Mouse (Mus musculus): ENCODE results near the gene Sdhd. TPM values are rescaled to one million over a fixed set of nuclear protein-coding genes. Genes with fewer than 3 reads are reported as not detected.

The Sdhd gene
- polyA plus RNA-seq, 1 experiment from 2014 or later = 259 TPM

DNA sequence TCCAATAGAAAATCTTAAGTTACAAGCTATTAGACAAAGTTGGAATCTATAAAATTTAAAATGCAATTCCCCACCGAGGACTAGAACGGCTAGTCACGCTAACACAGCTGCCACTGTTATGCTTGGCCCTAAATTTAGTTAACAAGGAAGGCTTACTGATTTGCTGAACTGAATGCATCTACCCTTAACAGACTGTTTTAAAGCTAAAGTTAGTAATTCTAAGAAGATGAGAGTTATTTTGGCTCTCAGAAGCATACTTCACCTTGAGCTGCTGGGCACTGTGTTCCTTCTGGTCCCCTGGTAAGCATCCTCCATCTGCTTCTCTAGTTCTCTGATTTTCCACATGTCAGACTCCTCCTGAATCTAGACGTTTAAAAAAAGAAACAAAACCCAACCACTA is 8.5 kb upstream of the Sdhd start:
- Histone ChIP-seq H3K36me3 (peaks cover 78% of the 10 kb centered on the region), H3K27ac (no peak overlapping the region), H3K4me1 (replicated peaks) (peaks cover 9% of the 10 kb centered on the region), H3K27me3 (no peaks in the 10 kb centered on the region), H3K4me3 (replicated peaks) (no peak overlapping the region), H3K9ac (replicated peaks) (no peak overlapping the region), H3K4me2 (no peak overlapping the region), H3K9me3 (no peaks in the 10 kb centered on the region)
- no peak for ATAC-seq (ENCODE audit: insufficient number of reproducible peaks, insufficient read depth, low FRiP score, low TSS enrichment, low read depth)
- 87% methylated on average over 4 of the region's 4 CpGs for WGBS

DNA sequence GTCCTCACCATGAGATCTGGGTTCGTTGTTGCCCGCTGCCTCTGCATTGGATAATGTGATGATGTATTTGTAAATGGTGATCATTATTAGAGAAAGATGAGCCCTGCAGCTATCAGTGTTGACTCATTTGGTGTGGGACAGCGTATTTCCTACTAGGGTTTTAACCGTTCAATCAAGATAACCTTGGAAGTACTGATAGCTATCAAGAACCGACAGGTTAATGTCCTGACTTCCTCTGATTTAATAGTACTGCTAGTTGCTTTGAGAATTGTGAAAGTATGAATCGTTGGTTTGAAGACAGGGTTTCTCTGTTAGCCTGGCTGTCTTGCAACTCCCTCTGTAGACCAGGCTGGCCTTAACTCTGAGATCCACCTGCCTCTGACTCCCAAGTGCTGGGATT is 726 bp upstream of the Sdhd start:
- Histone ChIP-seq H3K27ac (peak overlapping the region; percentile 91; the same call in 1 of the 2 replicates), H3K4me1 (replicated peaks) (peaks cover 27% of the 10 kb centered on the region), H3K36me3 (peaks cover 51% of the 10 kb centered on the region), H3K4me2 (peak overlapping the region; percentile 80), H3K27me3 (no peaks in the 10 kb centered on the region), H3K4me3 (replicated peaks) (peak overlapping the region; percentile 89), H3K9ac (replicated peaks) (peak overlapping the region; percentile 83), H3K9me3 (no peaks in the 10 kb centered on the region)
- peak; percentile 7; the same call in 1 of the 2 replicates for ATAC-seq (ENCODE audit: insufficient number of reproducible peaks, insufficient read depth, low FRiP score, low TSS enrichment, low read depth)
- 4% methylated on average over 6 of the region's 6 CpGs for WGBS

DNA sequence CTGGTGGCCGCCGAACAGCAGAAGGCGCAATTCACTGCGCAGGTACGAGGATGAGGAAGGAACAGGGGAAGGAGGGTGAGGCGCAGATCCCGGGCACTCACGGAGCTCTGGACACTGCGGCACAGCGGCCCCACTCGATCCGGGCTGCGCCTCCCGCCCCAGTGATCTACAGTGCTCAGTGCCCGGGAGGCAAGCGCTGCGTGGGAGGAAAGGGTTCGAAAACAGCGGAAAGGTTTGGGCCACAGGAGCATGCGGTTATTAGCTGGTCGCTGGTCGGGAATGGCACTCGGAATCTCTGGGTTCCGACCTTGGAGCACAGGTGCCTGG is 349 bp upstream of the Sdhd start:
- Histone ChIP-seq H3K36me3 (peaks cover 52% of the 10 kb centered on the region), H3K9me3 (no peaks in the 10 kb centered on the region), H3K4me3 (replicated peaks) (peak overlapping the region; percentile 89)

DNA sequence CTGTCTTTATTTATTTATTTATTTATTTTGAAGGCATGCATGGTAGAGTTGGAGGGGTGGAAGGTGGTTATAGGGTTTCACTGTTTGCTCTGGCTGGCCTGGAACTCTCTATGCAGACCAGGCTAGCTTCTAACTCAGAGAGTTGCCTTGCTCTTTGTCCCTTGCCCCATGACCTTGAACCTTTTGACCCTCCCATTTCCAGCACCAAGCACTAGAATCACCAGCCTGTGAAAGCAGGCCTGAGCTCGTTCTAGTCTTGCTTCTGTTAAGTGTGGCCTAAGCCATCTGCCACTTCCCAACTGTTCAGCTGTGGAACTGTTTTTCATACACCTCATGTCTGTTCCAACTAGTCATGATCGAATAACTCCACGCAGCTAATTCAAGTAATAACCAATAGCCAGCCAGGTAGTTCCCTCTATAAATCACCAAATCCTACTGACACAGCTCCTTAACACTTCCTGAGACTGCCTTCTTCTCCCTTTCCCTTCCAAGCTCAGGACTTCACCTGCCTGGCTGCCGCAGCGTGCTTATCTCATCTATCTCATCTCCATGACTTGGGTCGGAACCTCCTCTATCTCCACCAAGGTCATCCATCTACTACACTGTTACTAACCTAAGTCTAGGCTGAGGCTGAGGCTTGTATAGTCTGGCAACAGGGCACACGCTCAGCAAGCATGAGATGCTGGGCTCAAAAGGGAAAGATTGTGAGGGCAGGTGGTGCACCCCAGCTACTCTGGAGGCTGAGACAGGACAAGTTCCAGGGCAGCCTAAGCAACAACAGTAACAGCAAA is 1.4 kb downstream of the Sdhd start:
- Histone ChIP-seq H3K9me3 (no peaks in the 10 kb centered on the region), H3K27ac (no peak overlapping the region), H3K4me3 (replicated peaks) (peak overlapping the region; percentile 89), H3K4me2 (peak overlapping the region; percentile 80), H3K36me3 (peaks cover 54% of the 10 kb centered on the region), H3K9ac (replicated peaks) (peak overlapping the region; percentile 83), H3K4me1 (replicated peaks) (peaks cover 27% of the 10 kb centered on the region), H3K27me3 (no peaks in the 10 kb centered on the region)
- WGBS = 85% methylated on average over 7 of the region's 7 CpGs
- no peak for ATAC-seq (ENCODE audit: insufficient number of reproducible peaks, insufficient read depth, low FRiP score, low TSS enrichment, low read depth)

More for the DNA sequence above, 349 bp upstream of the Sdhd start:
- ATAC-seq (ENCODE audit: insufficient number of reproducible peaks, insufficient read depth, low FRiP score, low TSS enrichment, low read depth) = peak; percentile 91
- Histone ChIP-seq H3K27me3 (no peaks in the 10 kb centered on the region), H3K9ac (replicated peaks) (peak overlapping the region; percentile 83), H3K4me1 (replicated peaks) (peaks cover 27% of the 10 kb centered on the region), H3K4me2 (peak overlapping the region; percentile 80), H3K27ac (peak overlapping the region; percentile 91)
- whole genome bisulfite sequencing = under 1% methylated on average over 24 of the region's 24 CpGs

DNA sequence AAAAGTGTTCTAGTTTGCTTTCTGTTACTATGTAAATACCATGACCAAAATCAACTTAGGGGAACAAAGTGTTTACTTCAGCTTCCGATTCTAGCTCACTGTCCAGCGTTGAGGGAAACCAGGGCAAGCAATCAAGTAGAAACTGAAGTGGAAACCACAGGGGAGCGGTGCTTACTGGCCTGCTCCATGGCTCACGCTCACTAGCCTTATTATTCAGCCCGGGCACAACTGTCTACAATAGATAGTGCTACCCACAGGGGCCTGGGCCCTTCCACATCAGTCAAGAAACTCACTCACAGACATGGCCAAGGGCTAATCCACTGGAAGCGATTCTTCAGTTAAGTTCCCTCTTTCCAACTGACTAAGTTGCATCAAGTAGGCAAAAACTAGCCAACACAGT is 2.1 kb downstream of the Sdhd start:
- Histone ChIP-seq H3K9ac (replicated peaks) (no peak overlapping the region), H3K36me3 (peaks cover 54% of the 10 kb centered on the region), H3K4me2 (no peak overlapping the region), H3K27ac (no peak overlapping the region), H3K4me3 (replicated peaks) (no peak overlapping the region), H3K4me1 (replicated peaks) (peaks cover 27% of the 10 kb centered on the region), H3K27me3 (no peaks in the 10 kb centered on the region), H3K9me3 (no peaks in the 10 kb centered on the region)
- ATAC-seq (ENCODE audit: insufficient number of reproducible peaks, insufficient read depth, low FRiP score, low TSS enrichment, low read depth) = no peak
- 90% methylated on average over 6 of the region's 6 CpGs for whole genome bisulfite sequencing

DNA sequence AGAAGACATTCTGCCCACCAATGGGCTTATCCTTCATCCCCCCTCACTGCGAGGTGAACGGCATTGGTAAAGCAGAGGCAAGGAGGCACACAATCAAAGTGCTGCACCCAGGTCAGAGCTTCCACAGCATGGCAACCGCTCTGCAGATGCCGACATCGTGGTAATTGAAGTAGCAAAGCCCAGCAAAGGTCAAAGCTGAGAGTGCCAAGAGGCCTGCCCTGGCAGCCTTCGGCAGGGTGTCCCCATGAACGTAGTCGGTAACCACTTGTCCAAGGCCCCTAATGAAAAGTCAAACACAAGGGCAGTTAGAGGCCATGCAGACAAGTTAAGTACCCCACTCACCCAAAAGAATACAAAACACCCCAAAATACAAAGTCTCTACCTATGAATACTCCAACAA is 6.6 kb downstream of the Sdhd start:
- ATAC-seq (ENCODE audit: insufficient number of reproducible peaks, insufficient read depth, low FRiP score, low TSS enrichment, low read depth) = no peak
- H3K4me3 ChIP-seq (replicated peaks) = no peak overlapping the region
- H3K4me1 ChIP-seq (replicated peaks) = peaks cover 8% of the 10 kb centered on the region
- no peaks in the 10 kb centered on the region for H3K27me3 ChIP-seq
- peaks cover 59% of the 10 kb centered on the region for H3K36me3 ChIP-seq
- no peak overlapping the region for H3K4me2 ChIP-seq
- no peak overlapping the region for H3K27ac ChIP-seq
- 96% methylated on average over 8 of the region's 8 CpGs for WGBS
- H3K9me3 ChIP-seq = no peaks in the 10 kb centered on the region
- H3K9ac ChIP-seq (replicated peaks) = no peak overlapping the region

DNA sequence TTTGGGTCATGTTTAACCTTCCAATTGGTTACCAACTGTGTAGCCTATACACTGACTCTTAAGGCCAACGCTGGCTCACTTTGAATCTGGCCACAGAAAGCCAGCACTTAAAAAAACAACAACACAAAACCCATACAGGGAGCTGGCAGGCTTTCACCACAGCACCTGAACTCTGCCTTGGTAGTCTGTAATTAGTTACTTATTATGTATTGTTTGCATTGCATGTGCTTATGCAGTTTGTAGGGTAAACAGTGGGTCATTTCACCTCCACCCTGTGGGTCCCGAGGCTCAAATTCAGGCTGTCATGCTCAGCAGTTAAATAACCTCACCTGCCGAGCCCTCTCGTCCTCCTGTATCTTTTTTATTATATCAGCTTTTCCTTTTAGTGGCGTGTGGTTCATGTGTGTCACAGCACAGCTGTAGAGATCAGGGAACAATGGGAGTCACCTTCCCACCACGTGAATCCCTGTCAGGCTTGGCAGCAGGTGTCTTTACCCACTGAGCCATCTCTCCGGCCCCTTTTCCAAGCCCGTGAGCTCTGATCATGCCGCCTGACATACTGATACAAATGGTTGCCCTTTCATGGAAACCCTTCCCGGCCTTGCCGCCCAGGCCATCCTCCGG is 8.7 kb downstream of the Sdhd start:
- WGBS = 79% methylated on average over 12 of the region's 12 CpGs
- Histone ChIP-seq H3K4me2 (no peak overlapping the region), H3K27ac (no peak overlapping the region), H3K4me3 (replicated peaks) (no peak overlapping the region), H3K36me3 (peaks cover 53% of the 10 kb centered on the region), H3K9ac (replicated peaks) (no peak overlapping the region), H3K4me1 (replicated peaks) (no peaks in the 10 kb centered on the region), H3K9me3 (no peaks in the 10 kb centered on the region), H3K27me3 (no peaks in the 10 kb centered on the region)
- no peak for ATAC-seq (ENCODE audit: insufficient number of reproducible peaks, insufficient read depth, low FRiP score, low TSS enrichment, low read depth)

DNA sequence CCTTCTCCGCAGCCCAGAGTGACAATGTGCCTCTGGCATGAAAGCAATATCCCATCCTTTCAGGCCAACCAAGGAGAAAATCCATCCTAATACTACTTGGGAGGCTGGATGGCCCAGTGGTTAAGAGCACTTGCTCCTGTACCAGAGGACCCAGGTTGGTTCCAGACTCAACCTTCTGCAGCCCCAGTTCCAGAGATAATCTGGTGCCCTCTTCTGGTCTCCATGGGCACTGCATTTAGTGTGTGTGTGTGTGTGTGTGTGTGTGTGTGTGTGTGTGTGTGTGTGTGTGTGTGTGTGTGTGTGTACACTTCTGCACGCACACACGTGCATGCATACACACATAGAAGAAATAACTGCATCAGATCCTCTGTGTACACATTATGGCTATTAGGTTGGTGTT is 10.1 kb downstream of the Sdhd start:
- no peak for ATAC-seq (ENCODE audit: insufficient number of reproducible peaks, insufficient read depth, low FRiP score, low TSS enrichment, low read depth)
- Histone ChIP-seq H3K36me3 (peaks cover 41% of the 10 kb centered on the region), H3K4me2 (no peak overlapping the region), H3K27me3 (no peaks in the 10 kb centered on the region), H3K4me1 (replicated peaks) (no peaks in the 10 kb centered on the region), H3K9me3 (no peaks in the 10 kb centered on the region), H3K9ac (replicated peaks) (no peak overlapping the region), H3K4me3 (replicated peaks) (no peak overlapping the region), H3K27ac (no peak overlapping the region)
- 77% methylated on average over 2 of the region's 3 CpGs for WGBS

DNA sequence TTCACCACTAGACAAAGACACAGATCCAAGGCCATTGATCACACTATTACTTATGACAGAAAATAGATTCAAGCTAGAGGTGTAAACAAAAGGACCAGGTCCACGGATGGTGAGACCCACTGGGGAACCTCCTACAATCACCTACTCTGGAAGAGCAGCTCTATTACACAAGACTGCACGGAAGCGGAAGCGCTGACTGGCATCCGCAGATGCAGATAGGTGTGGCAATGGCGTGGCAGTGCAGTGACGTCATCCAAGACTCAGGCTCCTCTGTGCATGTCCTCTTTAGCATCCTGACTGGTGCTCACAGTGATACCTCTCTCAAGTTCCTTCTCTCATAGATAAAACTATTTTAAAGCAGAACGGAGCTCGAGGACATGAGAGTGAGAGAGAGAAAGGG is 10.7 kb downstream of the Sdhd start:
- no peak for ATAC-seq (ENCODE audit: insufficient number of reproducible peaks, insufficient read depth, low FRiP score, low TSS enrichment, low read depth)
- WGBS = 89% methylated on average over 9 of the region's 9 CpGs
- Histone ChIP-seq H3K4me1 (replicated peaks) (no peaks in the 10 kb centered on the region), H3K27ac (no peak overlapping the region), H3K4me2 (no peak overlapping the region), H3K27me3 (no peaks in the 10 kb centered on the region), H3K36me3 (peaks cover 35% of the 10 kb centered on the region), H3K4me3 (replicated peaks) (no peak overlapping the region), H3K9ac (replicated peaks) (no peak overlapping the region), H3K9me3 (no peaks in the 10 kb centered on the region)

DNA sequence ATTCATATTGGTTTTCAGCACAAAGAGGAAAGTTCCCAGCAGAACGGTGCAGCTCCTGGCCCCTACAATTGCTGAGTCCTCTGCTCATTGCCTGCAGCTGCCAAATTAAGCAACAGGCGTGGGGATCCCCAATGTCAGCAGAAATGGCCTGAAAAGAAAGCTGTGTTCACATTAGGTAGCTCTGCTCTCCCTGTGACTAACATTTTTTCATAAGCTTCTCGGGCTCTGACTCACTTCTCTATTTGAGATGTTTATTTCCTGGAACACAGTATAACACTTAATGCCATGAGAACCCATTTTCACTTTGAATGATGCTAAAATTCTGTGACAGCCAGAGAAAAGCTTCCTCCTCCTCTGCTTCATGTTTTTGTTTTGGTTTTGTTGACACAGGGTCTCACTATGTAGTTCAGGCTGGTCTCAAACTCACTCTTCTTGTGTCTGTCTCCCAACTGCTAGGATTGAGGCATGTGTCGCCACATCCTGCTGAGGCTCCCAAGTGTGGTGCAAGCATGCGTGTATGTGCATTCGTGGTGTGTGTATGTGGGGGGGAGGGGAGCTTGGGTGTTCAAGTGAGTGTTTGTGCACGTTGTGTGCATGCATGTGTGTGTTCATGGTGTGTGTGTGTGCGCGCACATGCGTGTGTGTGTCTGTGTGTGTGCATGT is 12.6 kb downstream of the Sdhd start:
- no peaks in the 10 kb centered on the region for H3K27me3 ChIP-seq
- no peak for ATAC-seq (ENCODE audit: insufficient number of reproducible peaks, insufficient read depth, low FRiP score, low TSS enrichment, low read depth)
- WGBS = 74% methylated on average over 10 of the region's 10 CpGs
- H3K4me1 ChIP-seq (replicated peaks) = no peaks in the 10 kb centered on the region
- H3K4me3 ChIP-seq (replicated peaks) = no peak overlapping the region
- H3K36me3 ChIP-seq = peaks cover 15% of the 10 kb centered on the region
- H3K27ac ChIP-seq = no peak overlapping the region
- H3K9me3 ChIP-seq = no peaks in the 10 kb centered on the region
- H3K9ac ChIP-seq (replicated peaks) = no peak overlapping the region
- H3K4me2 ChIP-seq = no peak overlapping the region

DNA sequence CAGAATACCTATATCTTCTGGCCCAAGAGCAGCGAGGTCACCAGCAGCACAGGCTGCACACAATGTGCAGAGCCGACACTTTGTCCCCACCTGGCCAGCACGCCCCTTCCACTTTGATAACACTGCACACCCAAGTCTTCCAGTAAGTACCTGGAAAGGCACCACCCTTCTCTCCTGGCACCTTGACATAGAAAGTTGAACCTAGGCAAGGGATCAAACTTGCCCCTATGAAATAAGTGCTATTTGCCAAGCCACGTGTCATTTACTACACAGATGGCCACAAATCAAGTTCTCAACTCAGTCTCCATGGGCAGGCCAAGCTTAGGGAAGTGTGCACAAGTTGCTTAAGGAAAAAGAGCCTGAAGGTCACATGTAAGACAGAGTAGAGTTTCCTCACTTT is 16.7 kb downstream of the Sdhd start:
- no peak overlapping the region for H3K4me3 ChIP-seq (replicated peaks)
- H3K27ac ChIP-seq = no peak overlapping the region
- H3K4me1 ChIP-seq (replicated peaks) = no peaks in the 10 kb centered on the region; the same call in 1 of the 2 replicates
- no peaks in the 10 kb centered on the region for H3K36me3 ChIP-seq
- H3K9me3 ChIP-seq = no peaks in the 10 kb centered on the region
- H3K4me2 ChIP-seq = no peak overlapping the region
- ATAC-seq (ENCODE audit: insufficient number of reproducible peaks, insufficient read depth, low FRiP score, low TSS enrichment, low read depth) = no peak
- H3K9ac ChIP-seq (replicated peaks) = no peak overlapping the region
- no peaks in the 10 kb centered on the region for H3K27me3 ChIP-seq
- WGBS = 74% methylated on average over 4 of the region's 4 CpGs
